Mouse (Mus musculus) megakaryocyte-erythroid progenitor cell, adult 5-6 weeks (primary cell): ENCODE results near the gene Slc27a2. TPM values are rescaled to one million over a fixed set of nuclear protein-coding genes. Genes with fewer than 3 reads are reported as not detected.

Experiments
- total RNA-seq, 2 experiments: library from RNA; stranded (forward) in 1 of 2; stranded (reverse) in 1 of 2; fragments of 200-1000, 215-1000 nt in 1 of 2; fragments of >200 nt in 1 of 2; fragmentation: Nextera tagmentation in 1 of 2; gene quantifications; 2 replicates each; pipeline ENCODE4 v1.2.3; 2014 to 2017

Slc27a2 gene
- total RNA-seq, 2 experiments from 2014 or later = 0.96 TPM; not detected in 1

Other genes with a start within 250 kb of the Slc27a2 start
- 1.6 and 2.6 TPM in 2 replicates for gene Atp8b4, start 51.7 kb upstream of the Slc27a2 start, total RNA-seq (2014; fragmentation: Nextera tagmentation)
- gene Atp8b4, start 51.7 kb upstream of the Slc27a2 start, total RNA-seq (2017) = 2.2 and 4.3 TPM in 2 replicates
- 0.92 and 1.3 TPM in 2 replicates for gene Hdc, start 66.9 kb downstream of the Slc27a2 start, total RNA-seq (2014; fragmentation: Nextera tagmentation)
- gene Hdc, start 66.9 kb downstream of the Slc27a2 start, total RNA-seq (2017) = 0.46 and 2.6 TPM in 2 replicates
- 26.1 and 35.4 TPM in 2 replicates for gene Gabpb1, start 123.9 kb downstream of the Slc27a2 start, total RNA-seq (2014; fragmentation: Nextera tagmentation)
- gene Gabpb1, start 123.9 kb downstream of the Slc27a2 start, total RNA-seq (2017) = 32.0 and 36.5 TPM in 2 replicates
- gene Usp8, start 154.9 kb downstream of the Slc27a2 start, total RNA-seq (2014; fragmentation: Nextera tagmentation) = 37.5 and 40.1 TPM in 2 replicates
- gene Usp8, start 154.9 kb downstream of the Slc27a2 start, total RNA-seq (2017) = 49.3 and 50.4 TPM in 2 replicates
- gene Usp50, start 231.1 kb downstream of the Slc27a2 start, total RNA-seq (2014; fragmentation: Nextera tagmentation) = 1.1 and 1.4 TPM in 2 replicates
- gene Usp50, start 231.1 kb downstream of the Slc27a2 start, total RNA-seq (2017) = 0.88 TPM in 1 of 2 replicates, not detected in the other